Mouse (Mus musculus): ENCODE results near the gene Gm45717. TPM values are rescaled to one million over a fixed set of nuclear protein-coding genes. Genes with fewer than 3 reads are reported as not detected.

Gm45717 gene
- polyA plus RNA-seq, 2 experiments = not detected

DNA sequence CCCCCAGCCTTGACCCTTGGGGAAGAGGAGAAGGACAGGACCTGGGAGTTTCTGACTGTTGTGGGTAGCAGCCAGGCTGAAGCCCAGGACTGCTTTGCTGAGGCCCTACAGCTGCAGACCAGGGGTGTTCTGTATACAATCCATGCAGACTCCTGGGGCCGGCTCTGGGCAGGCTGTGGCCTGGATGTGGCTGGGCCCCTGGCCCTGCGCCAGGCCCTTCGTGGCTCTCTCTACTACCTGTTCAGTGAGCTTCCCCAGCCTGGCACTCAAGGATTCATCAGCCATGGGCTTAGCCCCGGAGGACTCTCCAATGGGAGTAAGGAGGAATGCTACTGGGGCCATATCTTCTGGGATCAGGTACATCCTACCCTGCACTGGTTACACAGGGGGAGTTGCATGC lies 12.4 kb downstream of the Gm45717 start:
- Histone ChIP-seq H3K9me3 (ENCODE audit: control insufficient read depth, low read length) (no peaks in the 10 kb centered on the region), H3K4me3 (replicated peaks; ENCODE audit: low read length) (no peak overlapping the region), H3K36me3 (ENCODE audit: control insufficient read depth, insufficient read depth, low read length) (peaks cover 36% of the 10 kb centered on the region), H3K9ac (ENCODE audit: low read depth, low read length, severe bottlenecking) (no peak overlapping the region), H3K27me3 (ENCODE audit: control insufficient read depth, insufficient read depth, low read length) (no peaks in the 10 kb centered on the region), H3K27ac (replicated peaks; ENCODE audit: low read depth, low read length) (no peak overlapping the region), H3K4me2 (replicated peaks; ENCODE audit: low read depth, low read length, severe bottlenecking) (no peak overlapping the region), H3K4me1 (ENCODE audit: control insufficient read depth, insufficient read depth, low read length) (peaks cover 27% of the 10 kb centered on the region)
- DNase-seq (ENCODE audit: low spot score) (no peak), ATAC-seq (ENCODE audit: low FRiP score, low read depth) (no peak)
- no peak for TF ChIP-seq POLR2A (IDR thresholded peaks at IDR 0.05; ENCODE audit: borderline replicate concordance, extremely low read depth, insufficient read depth, insufficient read length)
- WGBS = 69% methylated on average over 4 of the region's 4 CpGs

DNA sequence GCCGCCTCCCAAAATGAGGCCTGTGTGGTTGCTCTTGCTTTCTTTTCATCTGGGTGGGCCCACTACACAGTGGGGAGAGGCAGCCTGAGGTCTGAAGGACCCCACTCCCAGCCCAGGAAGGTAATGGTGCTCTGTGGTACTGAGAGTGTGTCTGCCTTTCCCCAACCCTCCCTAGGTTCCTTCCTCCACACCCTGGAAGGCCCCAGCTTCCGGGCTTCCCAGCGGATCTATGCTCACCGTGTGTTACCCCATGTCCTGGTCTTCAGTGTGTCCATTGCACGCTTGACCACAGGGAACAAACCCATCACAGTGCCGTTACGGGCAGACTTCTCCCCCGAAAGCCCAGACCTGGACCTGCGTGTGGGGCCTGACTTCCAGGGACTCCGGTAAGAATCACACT lies 12.9 kb downstream of the Gm45717 start:
- no peaks in the 10 kb centered on the region for H3K9me3 ChIP-seq (ENCODE audit: control insufficient read depth, low read length)
- H3K27me3 ChIP-seq (ENCODE audit: control insufficient read depth, insufficient read depth, low read length) = no peaks in the 10 kb centered on the region
- no peak overlapping the region for H3K9ac ChIP-seq (ENCODE audit: low read depth, low read length, severe bottlenecking)
- H3K4me1 ChIP-seq (ENCODE audit: control insufficient read depth, insufficient read depth, low read length) = peaks cover 27% of the 10 kb centered on the region
- ATAC-seq (ENCODE audit: low FRiP score, low read depth) (no peak), DNase-seq (ENCODE audit: low spot score) (no peak)
- H3K4me3 ChIP-seq (replicated peaks; ENCODE audit: low read length) = peak overlapping the region; percentile 50; the same call in 1 of the 2 replicates
- no peak for TF ChIP-seq POLR2A (IDR thresholded peaks at IDR 0.05; ENCODE audit: borderline replicate concordance, extremely low read depth, insufficient read depth, insufficient read length)
- peaks cover 31% of the 10 kb centered on the region for H3K36me3 ChIP-seq (ENCODE audit: control insufficient read depth, insufficient read depth, low read length)
- no peak overlapping the region; the same call in 1 of the 2 replicates for H3K27ac ChIP-seq (replicated peaks; ENCODE audit: low read depth, low read length)
- 93% methylated on average over 10 of the region's 10 CpGs for WGBS
- peak overlapping the region; percentile 69 for H3K4me2 ChIP-seq (replicated peaks; ENCODE audit: low read depth, low read length, severe bottlenecking)

DNA sequence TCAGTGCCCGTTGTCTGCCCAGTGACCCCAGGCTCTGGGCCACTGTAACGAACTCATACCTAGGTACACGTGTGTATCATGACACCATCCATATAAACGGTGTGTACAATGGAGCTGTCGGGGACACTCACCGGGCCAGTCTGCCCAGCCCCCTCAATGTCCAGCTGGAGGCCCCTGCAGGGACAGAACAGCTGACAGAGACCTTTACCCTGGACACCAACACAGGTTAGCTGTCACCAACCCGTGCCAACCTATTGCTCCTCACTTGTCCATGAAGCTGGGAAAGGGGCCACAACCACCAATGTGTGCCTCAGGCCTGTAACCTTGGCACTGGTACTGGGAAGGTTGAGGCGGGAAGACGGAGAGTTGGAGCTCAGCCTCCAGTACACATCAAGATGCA lies 13.4 kb downstream of the Gm45717 start:
- ATAC-seq (ENCODE audit: low FRiP score, low read depth) (no peak), DNase-seq (ENCODE audit: low spot score) (no peak)
- 58% methylated on average over 9 of the region's 9 CpGs for WGBS
- Histone ChIP-seq H3K9ac (ENCODE audit: low read depth, low read length, severe bottlenecking) (peak overlapping the region; percentile 73), H3K4me2 (replicated peaks; ENCODE audit: low read depth, low read length, severe bottlenecking) (peak overlapping the region; percentile 69), H3K4me1 (ENCODE audit: control insufficient read depth, insufficient read depth, low read length) (peaks cover 27% of the 10 kb centered on the region), H3K9me3 (ENCODE audit: control insufficient read depth, low read length) (no peaks in the 10 kb centered on the region), H3K36me3 (ENCODE audit: control insufficient read depth, insufficient read depth, low read length) (peaks cover 26% of the 10 kb centered on the region), H3K27me3 (ENCODE audit: control insufficient read depth, insufficient read depth, low read length) (no peaks in the 10 kb centered on the region), H3K27ac (replicated peaks; ENCODE audit: low read depth, low read length) (peak overlapping the region; percentile 90), H3K4me3 (replicated peaks; ENCODE audit: low read length) (peak overlapping the region; percentile 50)
- TF ChIP-seq POLR2A (IDR thresholded peaks at IDR 0.05; ENCODE audit: borderline replicate concordance, extremely low read depth, insufficient read depth, insufficient read length) = no peak

DNA sequence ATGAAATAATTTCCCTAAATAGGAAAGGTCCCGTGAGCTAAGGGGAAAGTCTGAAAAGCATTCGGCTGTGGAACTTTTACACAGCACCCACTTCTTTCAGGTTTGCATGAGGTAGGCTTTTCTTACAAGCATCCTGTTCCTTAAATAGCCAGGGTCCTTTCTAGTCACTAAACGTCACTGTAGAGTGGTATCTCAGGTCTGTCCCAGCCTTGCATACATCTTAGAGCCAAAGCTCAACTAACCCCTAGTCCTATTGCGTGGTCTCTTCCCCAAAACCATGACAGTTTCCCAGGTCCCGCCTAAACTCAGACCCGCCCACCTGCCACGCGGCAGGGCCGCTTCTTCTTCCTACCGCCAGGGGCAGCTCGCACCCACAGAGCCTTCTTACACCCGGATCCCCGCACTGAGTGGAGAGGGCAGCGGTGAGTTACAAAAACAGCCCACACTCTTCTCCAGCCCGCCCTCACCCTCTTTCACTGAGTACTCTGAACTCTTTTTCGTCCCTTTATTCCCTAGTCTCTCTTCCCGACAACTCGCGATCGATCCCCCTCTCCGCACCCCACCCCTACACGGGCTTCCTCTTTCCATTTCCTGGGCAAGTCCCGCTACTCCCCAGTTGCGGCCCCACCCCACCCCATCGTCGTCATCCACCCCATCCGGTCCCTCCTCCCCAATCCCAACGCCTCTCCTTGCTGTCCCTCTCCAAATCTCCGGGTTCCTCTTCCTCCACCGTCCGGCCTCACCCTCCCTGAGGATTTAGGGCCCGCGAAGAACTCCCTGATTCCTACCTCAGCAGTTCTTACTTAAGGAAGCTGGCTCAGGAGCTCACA lies 14.3 kb downstream of the Gm45717 start, which contains the start of gene Pgghg:
Pgghg (plus strand) TSS at position 170 of the 830 bp plus-strand sequence.
- 2% methylated on average over 33 of the region's 33 CpGs for WGBS
- Histone ChIP-seq H3K9me3 (ENCODE audit: control insufficient read depth, low read length) (no peaks in the 10 kb centered on the region), H3K4me3 (replicated peaks; ENCODE audit: low read length) (peak within 1 kb of the TSS; percentile 50), H3K4me2 (replicated peaks; ENCODE audit: low read depth, low read length, severe bottlenecking) (peak within 1 kb of the TSS; percentile 69), H3K36me3 (ENCODE audit: control insufficient read depth, insufficient read depth, low read length) (peaks cover 17% of the 10 kb centered on the region), H3K27me3 (ENCODE audit: control insufficient read depth, insufficient read depth, low read length) (no peaks in the 10 kb centered on the region), H3K27ac (replicated peaks; ENCODE audit: low read depth, low read length) (peak within 1 kb of the TSS; percentile 90), H3K9ac (ENCODE audit: low read depth, low read length, severe bottlenecking) (peak within 1 kb of the TSS; percentile 73), H3K4me1 (ENCODE audit: control insufficient read depth, insufficient read depth, low read length) (peaks cover 27% of the 10 kb centered on the region)
- DNase-seq (ENCODE audit: low spot score) = peak; percentile 89
- TF ChIP-seq POLR2A (IDR thresholded peaks at IDR 0.05; ENCODE audit: borderline replicate concordance, extremely low read depth, insufficient read depth, insufficient read length) = 0 out of 2 replicates have a peak, but pooled peaks have one; percentile 46
- ATAC-seq (ENCODE audit: low FRiP score, low read depth) = peak; percentile 91

DNA sequence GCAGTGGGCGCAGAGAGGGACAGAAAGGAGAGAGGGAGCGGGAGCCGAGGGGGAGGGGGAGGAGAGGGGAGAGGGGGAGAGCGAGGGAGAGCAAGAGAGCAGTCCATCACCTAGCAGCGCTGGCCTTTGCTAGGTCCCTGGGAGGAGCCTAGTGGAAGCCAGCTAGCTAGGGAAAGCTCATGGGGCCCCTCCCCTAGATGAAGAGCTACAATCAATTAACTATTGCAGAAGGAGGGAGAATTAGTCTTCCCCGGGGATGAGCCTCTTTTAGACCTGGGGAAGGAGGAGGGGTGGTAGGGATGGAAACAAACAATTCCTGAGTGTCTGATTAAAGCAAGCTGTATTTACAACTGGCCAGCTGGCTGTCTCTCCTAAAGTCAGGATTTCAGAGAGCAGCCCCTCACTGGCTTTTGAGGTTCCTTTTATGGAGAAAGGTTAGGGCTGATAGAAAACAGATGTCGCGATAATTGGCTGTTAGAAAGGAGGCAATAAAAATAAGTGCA lies 16.0 kb downstream of the Gm45717 start:
- TF ChIP-seq POLR2A (IDR thresholded peaks at IDR 0.05; ENCODE audit: borderline replicate concordance, extremely low read depth, insufficient read depth, insufficient read length) = no peak
- WGBS = 5% methylated on average over 8 of the region's 8 CpGs
- peak overlapping the region; percentile 67 for H3K27ac ChIP-seq (replicated peaks; ENCODE audit: low read depth, low read length)
- H3K4me3 ChIP-seq (replicated peaks; ENCODE audit: low read length) = 0 out of 2 replicates have a peak overlapping the region, but pooled peaks have one; percentile 4
- H3K4me1 ChIP-seq (ENCODE audit: control insufficient read depth, insufficient read depth, low read length) = peaks cover 27% of the 10 kb centered on the region
- ATAC-seq (ENCODE audit: low FRiP score, low read depth) (peak; percentile 38), DNase-seq (ENCODE audit: low spot score) (peak; percentile 81)
- peaks cover 3% of the 10 kb centered on the region; the same call in 1 of the 2 replicates for H3K27me3 ChIP-seq (ENCODE audit: control insufficient read depth, insufficient read depth, low read length)
- no peaks in the 10 kb centered on the region for H3K9me3 ChIP-seq (ENCODE audit: control insufficient read depth, low read length)
- H3K36me3 ChIP-seq (ENCODE audit: control insufficient read depth, insufficient read depth, low read length) = peaks cover 3% of the 10 kb centered on the region; the same call in 1 of the 2 replicates
- peak overlapping the region; percentile 44 for H3K9ac ChIP-seq (ENCODE audit: low read depth, low read length, severe bottlenecking)
- H3K4me2 ChIP-seq (replicated peaks; ENCODE audit: low read depth, low read length, severe bottlenecking) = peak overlapping the region; percentile 38
